Mouse (Mus musculus) heart, adult 2 months (tissue): ENCODE measurements around the gene Fez2.

Experiments
- CTCF ChIP-seq: fragments of 200-600 bp; IDR thresholded peaks from 2 replicates; pipeline ENCODE4 v1.8.1; 2022; ENCODE audit warnings: antibody characterized with exemption, mild to moderate bottlenecking, moderate library complexity
- POLR2A ChIP-seq: fragments of 200-500 bp; IDR thresholded peaks from 2 replicates; pipeline ENCODE4 v1.6.1; 2011; ENCODE audit warnings: mild to moderate bottlenecking, low read depth, low read length, control low read depth; ENCODE audit not compliant: insufficient read depth

- TF ChIP-seq CTCF = no peak
- no peak for TF ChIP-seq POLR2A
Measured at GRCm38 (mm10) chr17:78408386-78408785, 9.6 kb downstream of the Fez2 start.
